Mouse (Mus musculus): ENCODE data around the gene Ktn1.

Gene Ktn1

DNA sequence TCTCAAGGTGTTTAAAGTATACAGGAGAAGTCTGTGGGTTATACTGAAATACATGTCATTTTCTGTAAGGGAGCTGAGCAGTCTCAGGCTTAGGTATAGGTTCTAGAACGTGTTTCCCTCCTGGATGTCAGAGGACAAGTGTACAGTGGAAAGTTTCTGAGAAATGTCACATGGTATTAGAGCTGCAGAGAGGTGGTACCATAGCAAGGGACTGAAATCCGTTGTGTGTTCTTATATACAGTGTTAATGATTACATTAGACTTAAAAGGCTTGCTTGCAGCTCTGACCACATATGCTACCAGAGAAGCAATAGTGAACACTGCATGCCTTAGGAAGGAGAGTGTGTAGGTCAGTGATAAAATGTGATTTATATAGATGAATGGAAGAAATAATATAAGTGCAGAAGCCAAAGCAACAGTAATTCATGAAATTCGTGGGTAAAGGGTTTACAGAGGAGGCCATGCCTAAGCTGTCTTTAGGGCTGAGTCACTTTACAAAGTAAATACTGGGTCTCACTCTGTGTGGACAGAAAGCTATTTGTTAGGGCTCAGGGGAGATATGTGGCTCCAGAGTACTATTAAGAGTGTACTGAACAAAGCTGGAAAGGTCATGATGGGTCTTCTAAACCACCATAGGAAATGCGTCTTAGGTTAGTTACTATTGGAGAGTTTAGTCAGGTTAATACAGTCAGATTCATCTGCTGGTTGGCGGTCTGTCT lies 17.0 kb downstream of the Ktn1 start:
- DNase-seq (ENCODE audit: low spot score), result no peak

- no peak for DNase-seq (ENCODE audit: low spot score)
These were observed 19.8 kb downstream of the Ktn1 start for GRCm38 (mm10) chr14:47668096-47668495.

DNA sequence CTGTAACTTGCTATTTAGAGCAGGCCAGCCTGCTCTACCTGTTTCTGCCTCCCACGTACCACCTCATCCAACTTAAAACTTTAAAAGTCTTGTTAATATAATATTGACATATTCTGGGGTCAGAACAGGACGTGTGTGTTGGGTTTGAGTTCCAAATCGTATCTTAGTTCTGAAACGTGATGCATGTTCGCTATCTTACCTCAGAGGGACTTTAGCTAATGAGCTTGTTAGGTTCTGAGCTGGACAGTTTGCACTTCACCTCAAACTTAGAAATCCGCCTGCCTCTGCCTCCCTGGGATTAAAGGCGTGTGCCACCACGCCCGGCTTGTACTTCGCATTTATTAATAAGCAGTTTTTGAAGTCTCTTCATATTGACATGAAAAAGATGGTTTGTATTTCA lies 34.6 kb downstream of the Ktn1 start:
- DNase-seq (ENCODE audit: low spot score), result no peak

DNA sequence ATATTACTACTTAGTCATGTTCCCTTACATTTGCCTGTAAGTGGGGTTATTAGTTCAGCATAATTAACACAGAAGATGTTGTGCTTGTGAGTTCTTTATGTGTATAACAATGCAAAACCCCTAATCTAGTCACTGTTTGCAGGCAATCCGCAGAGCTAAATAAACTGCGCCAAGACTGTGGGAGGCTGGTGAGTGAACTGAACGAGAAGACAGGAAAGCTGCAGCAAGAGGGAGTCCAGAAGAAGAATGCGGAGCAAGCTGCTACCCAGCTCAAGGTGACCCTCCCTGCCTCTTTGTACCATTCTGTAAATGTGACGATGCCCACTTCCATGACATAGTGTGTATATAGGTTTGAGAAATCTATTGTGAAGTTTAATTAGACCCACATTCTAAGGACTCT lies 36.3 kb downstream of the Ktn1 start:
- no peak for DNase-seq (ENCODE audit: low spot score)

GRCm38 (mm10) chr14:47699126-47699525 lies 50.9 kb downstream of the Ktn1 start:
- no peak for DNase-seq (ENCODE audit: low spot score)

DNA sequence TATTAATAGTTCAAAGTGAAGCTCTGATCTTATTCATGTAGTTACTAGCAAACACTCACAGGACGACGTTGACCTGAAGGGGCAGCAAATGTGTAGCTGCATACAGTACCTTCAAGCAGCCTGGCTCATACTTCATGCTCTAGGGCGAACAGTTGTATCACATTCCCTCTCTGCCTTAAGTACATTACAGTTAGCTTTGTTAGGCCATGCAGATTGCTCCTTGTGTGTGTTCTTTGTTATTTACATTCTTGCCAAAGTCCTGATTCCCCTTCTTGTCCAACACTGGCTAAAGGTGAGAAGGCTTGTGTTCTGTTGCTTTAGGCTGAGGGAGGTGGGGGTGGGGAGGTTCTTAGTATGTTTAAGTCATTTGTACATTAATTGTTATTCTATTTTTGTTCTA lies 61.3 kb downstream of the Ktn1 start:
- peak; percentile 24 for DNase-seq (ENCODE audit: low spot score)

- no peak for DNase-seq (ENCODE audit: low spot score)
These were observed 67.5 kb downstream of the Ktn1 start for GRCm38 (mm10) chr14:47715771-47716170.

DNA sequence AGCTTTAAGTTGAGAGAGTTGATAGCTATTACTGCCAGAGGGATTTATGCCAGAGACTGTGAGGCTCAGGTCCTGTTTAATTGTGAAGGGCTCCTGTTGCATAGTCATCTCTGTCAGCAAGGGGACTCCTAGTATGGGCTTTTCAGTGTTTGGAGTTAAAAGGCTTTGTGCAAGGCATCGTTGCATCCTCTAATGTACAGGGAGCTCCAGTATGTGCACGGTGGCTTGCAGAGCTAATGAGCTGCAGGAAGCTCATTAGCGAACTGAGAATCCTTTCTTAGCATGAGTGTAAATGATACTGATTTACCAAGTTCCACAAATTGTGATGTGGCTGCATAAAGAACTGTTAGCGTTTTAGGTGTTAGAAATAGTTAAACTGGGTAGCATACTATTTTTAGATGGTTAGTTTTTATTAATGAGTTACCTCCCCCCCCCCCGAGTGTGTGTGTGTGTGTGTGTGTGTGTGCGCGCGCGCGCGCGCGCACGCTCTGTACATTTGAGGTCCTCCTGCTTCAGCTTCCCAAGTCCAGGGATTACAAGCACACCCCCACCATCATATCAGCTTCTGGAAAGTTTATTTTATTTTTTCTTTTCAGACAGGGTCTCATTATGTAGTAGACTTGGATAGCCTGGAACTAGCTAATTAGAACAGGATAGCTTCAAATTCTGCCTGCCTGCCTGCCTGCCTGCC lies 69.8 kb downstream of the Ktn1 start:
- no peak for DNase-seq (ENCODE audit: low spot score)

GRCm38 (mm10) chr14:47720023-47720422 lies 71.8 kb downstream of the Ktn1 start:
- no peak for DNase-seq (ENCODE audit: low spot score)

DNA sequence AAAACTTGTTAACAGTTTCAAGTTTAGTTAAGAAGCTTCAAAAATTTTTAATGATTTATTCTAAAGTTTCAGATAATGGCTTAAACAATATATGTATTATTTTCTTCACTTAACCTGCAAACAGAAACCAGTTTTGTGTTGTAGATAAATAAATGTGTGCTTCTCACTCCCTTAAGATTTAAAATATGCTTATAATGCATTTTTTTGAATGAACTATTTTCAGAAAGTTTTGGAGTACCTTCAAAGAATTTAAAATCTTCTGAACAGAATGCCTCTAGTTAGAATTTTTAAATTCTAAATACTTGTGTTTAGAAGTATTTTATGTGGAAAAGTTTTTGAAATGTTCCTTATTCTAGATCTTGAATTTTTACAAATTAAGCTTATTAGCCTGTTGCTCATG lies 74.8 kb downstream of the Ktn1 start:
- DNase-seq (ENCODE audit: low spot score), result no peak

DNA sequence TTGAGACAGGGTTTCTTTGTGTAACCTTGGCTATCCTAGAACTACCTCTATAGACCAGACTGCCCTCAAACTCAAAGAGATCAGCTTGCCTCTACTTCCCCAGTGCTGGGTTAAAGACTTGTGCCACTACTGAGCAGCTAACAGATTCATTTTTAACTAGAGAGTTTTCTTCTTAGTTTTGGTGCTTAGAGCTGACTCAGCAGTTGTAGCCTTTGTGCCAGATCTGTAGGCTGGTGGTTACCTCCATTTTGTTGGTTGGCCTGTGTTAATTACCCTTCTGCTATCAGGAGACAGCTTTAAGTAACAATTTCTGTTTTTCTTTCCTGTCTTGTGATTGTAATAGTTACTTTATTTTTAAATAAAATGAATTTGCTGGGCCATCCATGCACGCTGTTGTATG lies 80.3 kb downstream of the Ktn1 start:
- DNase-seq (ENCODE audit: low spot score), result no peak

GRCm38 (mm10) chr14:47735354-47735753 lies 87.1 kb downstream of the Ktn1 start:
- DNase-seq (ENCODE audit: low spot score), result no peak

DNA sequence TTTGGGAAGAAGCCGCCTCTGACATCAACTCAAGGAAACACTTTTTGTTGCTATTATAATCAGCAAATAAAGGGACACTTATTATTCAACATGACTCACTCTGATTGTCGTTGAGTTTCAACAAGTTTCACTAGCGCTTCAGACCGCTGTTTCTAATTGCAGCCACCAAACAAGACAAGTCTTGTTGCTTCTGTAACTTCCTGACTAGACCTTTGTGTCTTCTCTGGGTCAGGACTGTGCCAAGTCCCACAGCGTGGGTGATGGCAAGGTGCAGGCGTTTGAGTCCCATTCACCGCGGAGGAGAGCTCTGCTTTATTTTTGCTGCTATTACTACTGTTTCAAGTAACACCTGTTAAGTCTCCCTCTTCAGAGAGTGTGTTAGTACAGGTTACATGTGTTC lies 88.2 kb downstream of the Ktn1 start:
- DNase-seq (ENCODE audit: low spot score), result no peak

DNA sequence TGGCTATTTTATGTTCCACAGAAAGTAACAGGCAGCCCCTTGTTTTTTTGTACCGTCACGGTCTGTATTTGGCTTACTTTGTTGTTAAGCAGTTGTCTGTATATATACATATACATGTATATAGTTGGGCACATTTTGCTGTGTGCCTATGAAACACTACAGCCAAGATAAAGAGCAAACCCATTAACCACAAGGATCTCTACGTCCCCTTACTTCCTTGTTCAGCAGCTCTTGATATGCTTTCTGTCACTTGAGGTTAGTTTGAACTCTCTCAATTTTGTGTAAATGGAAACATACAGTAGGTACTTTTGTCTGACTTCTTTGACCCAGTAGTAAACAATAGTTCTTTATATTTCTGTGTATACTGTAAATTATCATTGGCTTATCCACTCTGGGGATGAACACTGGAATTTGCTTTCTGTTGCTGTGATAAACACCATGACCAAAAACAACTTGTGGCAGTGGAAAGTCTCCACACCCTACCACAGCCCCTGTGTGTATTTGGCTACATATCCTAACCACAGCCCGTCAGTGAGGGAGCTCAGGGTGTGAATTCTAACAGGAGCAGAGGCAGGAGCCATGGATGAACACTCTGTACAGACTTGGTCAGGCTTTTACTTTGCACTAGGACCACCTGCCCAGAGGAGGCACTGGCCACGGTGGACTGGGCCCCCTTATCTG lies 92.2 kb downstream of the Ktn1 start:
- no peak for DNase-seq (ENCODE audit: low spot score)

DNA sequence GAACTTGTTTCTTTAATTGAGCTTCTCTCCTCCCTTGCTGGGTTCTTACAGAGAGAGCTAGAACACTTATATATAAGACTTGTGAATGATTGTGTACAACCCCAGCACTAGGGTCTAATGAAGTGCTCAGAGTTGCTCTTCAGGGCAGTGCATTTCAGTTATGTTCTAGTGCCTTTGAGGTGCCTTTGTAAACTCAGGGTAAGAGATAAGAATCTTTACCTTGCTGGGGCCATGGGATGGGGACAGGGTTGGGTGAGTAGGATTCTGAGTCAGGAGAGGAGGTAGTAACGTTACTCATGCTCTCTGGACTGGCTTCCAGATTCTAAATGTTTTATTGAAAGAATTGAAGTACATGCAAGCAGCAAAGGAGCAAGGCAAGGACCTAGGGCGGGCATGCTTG lies 92.8 kb downstream of the Ktn1 start:
- DNase-seq (ENCODE audit: low spot score), result no peak

DNA sequence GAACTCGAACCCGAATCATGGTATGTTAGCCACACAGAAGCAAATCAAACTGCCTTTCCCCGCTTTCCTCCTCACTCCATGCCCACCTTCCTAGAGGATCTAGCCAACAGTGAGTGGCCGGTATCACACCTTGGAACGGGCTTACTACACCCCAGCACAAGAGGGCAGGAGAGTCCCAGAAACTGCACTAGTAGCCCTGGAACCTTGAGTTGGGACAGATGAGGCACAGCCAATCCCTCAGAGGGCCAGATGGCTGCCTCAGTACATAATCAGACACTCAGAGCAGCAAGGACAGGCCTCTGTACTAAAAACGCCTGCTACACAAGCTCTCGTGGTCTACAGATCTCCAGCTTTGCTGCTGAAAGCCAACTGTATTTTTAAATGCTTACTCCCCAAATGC lies 94.4 kb downstream of the Ktn1 start:
- DNase-seq (ENCODE audit: low spot score), result peak; percentile 5

DNA sequence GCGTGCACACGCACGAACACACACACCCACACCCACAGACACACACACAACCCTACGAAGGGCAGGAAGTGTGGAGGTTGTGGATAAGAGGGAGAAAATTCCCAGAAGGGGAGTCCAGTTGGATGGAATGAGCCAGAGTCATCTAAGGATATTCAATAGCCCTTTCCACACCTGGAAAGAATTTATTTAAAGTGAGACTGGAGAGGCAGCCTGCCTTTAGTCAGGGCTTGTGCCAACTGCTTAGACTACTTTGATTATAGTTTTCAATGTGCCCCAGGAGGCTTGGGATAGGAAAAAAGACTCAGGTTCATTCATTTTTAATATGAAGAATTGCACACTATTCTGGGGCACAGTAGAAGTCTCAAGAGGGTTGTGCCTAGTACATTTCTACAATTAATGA lies 96.8 kb downstream of the Ktn1 start:
- no peak for DNase-seq (ENCODE audit: low spot score)

- peak; percentile 6 for DNase-seq (ENCODE audit: low spot score)
These were observed 99.3 kb downstream of the Ktn1 start for GRCm38 (mm10) chr14:47747536-47747935.

DNA sequence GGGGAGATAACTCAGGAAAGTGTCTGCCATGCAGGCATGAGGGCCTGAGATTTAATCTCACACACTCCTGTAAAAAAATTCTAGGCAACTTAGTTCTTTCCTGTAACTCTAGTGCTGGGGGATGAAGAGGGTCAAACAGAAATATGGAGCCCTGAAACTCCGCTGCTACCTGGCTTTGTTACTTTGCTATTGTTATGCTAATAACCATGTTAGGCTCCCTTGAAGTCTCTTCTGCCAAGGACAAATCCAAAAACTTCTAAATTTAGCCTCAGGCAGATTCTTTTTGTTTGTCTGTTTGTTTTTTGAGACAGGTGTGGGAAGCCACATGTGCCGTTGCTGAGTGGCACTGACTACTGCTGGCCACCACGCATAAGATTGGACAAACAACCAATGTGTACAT lies 100.5 kb downstream of the Ktn1 start:
- no peak for DNase-seq (ENCODE audit: low spot score)

GRCm38 (mm10) chr14:47751422-47752205 lies 103.4 kb downstream of the Ktn1 start:
- peak; percentile 76 for DNase-seq (ENCODE audit: low spot score)

GRCm38 (mm10) chr14:47753561-47753960 lies 105.3 kb downstream of the Ktn1 start:
- peak; percentile 6 for DNase-seq (ENCODE audit: low spot score)

DNA sequence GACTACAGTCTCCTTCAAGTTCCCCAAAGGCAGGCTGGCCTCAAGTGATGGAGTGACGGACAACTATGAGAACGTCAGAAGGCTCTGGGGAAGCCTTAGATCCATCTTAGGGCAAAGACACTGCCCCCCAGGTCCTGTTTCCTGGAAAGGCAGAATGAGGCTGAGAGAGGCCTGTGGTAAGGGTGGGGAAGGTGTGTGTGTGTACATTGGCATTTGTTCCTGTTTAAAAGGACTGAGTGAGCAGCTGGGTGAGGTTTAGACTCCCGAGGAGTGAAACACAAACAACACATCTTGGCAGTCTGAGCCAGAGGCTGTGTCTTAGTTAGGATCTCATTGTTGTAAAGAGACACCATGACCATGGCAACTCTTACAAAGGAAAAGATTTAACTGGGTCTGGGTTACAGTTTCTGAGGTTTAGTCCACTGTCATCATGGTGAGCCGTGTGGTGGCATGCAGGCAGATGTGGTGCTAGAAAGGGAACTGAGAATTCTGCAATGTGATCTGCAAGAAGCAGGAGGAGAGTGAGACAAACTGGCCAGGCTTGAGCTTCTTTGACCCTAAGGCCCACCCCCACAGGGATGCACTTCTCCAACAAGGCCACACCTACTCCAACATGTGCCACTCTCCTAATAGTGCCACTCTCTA lies 106.1 kb downstream of the Ktn1 start:
- no peak for DNase-seq (ENCODE audit: low spot score)
